Mouse (Mus musculus) Patski (cell line): Measurements from ENCODE around the gene Scube3. TPM values are rescaled to one million over a fixed set of nuclear protein-coding genes. Genes with fewer than 3 reads are reported as not detected.

Experiments used
- ATAC-seq: fragments of 100-300 bp; one replicate; pipeline ENCODE4 v1.8.0; 2021
- CTCF ChIA-PET: fragments of 350-600 bp; sonication (Branson Sonifier 250); formaldehyde crosslinking; loops from one replicate; lab custom pipeline; 2022; ENCODE audit warnings: inconsistent platforms; lab: Charles Lee
- POLR2A ChIA-PET: fragments of 350-600 bp; sonication (Branson Sonifier 250); formaldehyde crosslinking; loops from one replicate; lab custom pipeline; 2022; ENCODE audit warnings: antibody characterized with exemption, inconsistent platforms; lab: Charles Lee
- DNase-seq: peaks from one replicate; pipeline ENCODE4 v3.0.0-alpha.2; 2011; ENCODE audit warnings: low read depth, low spot score
- H3K27me3 ChIP-seq: fragments of 371-371 bp; one replicate; pipeline ENCODE4 v1.5.1; 2021
- CTCF ChIP-seq: fragments of 100-300 bp; IDR thresholded peaks from one replicate; pipeline ENCODE4 v1.5.1; 2021
- in situ Hi-C: fragments of 300-500 bp; cut with MboI; formaldehyde crosslinking; loops from 3 replicates; pipeline ENCODE4 v1.11.1; 2018; ENCODE audit warnings: low pct_unique_long_range_greater_than_20kb, mixed read lengths
- polyA plus RNA-seq: library from polyadenylated mRNA; unstranded; gene quantifications from one replicate; pipeline ENCODE4 v1.2.3, GENCODE M21; 2021

The Scube3 gene
- polyA plus RNA-seq, 1 experiment from 2014 or later = 17.9 TPM

DNA sequence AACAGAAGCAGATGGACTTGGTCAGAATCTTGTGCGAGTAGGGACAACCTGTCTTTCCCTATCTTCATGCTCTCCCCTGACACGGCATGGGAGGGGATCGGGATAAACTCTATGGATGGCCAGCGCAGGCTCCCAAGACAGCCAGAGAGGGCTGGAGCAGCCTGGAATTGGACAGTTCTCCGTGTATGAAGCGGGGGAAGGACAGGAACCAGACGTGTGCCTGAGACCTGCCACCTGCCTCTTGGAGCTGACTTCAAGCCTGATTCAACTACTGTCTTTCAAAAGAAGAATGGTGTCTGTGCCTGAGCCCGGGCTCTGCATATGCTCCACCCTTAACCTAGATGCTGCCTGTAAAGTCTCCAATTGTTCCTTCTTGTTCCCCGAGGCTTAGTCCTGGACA is 30.7 kb downstream of the Scube3 start:
- POLR2A ChIA-PET = interaction anchor here (0.6 kb wide), 1 partner anchor 195 kb away, joined by 3 read pairs; no protein-coding TSS in a partner anchor
- H3K27me3 ChIP-seq = no peaks in the 10 kb centered on the region
- TF ChIP-seq CTCF = no peak
- CTCF ChIA-PET = interaction anchor here (0.8 to 1.7 kb wide), 2 partner anchors 9 to 10 kb away, joined by 3 read pairs; no protein-coding TSS in a partner anchor
- in situ Hi-C loops = no loop called here
- ATAC-seq (no peak), DNase-seq (no peak)

DNA sequence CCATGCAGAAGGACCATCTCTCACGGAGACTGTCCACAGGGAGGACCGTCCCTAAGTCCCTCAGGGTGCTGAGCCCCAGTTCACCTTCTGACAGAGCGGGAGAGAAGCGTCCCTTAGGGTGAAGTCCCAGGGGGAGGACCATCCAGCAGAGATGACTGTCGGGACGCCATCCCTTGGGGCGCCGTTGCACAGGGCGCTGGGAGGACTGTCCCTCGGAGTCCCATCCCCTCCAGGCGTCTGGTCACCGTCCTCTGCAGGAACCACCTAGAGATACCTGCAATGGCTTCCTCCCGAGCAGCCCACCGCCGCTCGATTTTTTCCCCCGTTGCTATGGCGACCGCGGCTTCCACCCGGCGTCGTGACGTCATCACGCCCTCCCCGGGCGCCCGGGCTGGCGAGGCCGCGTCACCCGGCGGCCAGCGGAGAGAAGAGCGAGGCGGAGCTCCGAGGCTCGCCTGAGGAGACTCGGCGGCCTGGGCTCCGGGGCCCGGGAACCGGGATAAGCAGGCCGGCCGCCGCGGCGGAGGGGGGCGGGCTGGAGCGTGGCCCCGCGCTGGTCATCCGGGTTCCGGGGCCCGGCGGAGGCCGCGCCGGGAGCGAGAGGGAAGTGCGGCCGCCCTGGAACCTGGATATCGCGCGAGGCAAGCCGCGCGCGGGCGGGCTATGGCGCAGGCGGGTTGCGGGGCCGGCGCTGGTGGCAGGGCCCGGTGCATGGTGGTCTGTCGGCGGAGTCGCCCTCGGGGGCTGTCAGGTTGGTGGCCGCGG is 35.0 kb downstream of the Scube3 start, which contains the start of gene Zfp523:
Gene Zfp523 (plus strand): TSS at position 355 of the 765 bp plus-strand sequence.
- DNase-seq (no peak), ATAC-seq (peak; percentile 76)
- H3K27me3 ChIP-seq = no peaks in the 10 kb centered on the region
- ChIA-PET POLR2A (no interaction called here), CTCF (no interaction called here)
- no peak for TF ChIP-seq CTCF
- in situ Hi-C loops = no loop called here

DNA sequence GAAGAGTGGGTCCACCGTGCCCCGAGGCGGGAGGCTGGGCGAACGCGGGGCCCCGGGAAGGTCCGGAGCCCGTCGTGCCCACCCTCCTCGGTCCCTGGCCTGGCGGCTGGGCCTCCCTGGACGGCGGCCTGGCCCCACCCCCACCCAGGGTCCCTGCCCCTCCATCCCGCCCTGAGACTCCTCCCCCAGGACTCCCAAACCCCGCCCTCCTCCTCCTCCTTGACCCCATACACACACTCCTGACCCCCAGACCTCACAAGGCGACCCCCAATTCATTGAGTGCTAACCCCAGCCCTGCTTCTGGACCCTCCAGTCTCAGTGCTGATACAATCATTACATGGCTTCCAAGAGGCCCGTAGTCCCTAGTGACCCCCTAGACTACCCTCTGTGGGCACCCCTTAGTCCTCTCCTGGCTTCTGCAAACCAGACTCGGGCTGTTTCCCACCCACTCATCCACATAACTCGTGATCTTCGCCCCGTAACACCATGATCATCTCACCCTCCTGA is 35.7 kb downstream of the Scube3 start:
- in situ Hi-C loops = no loop called here
- ATAC-seq (peak; percentile 20), DNase-seq (no peak)
- TF ChIP-seq CTCF = no peak
- CTCF ChIA-PET = no interaction called here
- no peaks in the 10 kb centered on the region for H3K27me3 ChIP-seq
- POLR2A ChIA-PET = interaction anchor here (0.6 kb wide), 1 partner anchor 33 kb away, joined by 7 read pairs; no protein-coding TSS in a partner anchor

DNA sequence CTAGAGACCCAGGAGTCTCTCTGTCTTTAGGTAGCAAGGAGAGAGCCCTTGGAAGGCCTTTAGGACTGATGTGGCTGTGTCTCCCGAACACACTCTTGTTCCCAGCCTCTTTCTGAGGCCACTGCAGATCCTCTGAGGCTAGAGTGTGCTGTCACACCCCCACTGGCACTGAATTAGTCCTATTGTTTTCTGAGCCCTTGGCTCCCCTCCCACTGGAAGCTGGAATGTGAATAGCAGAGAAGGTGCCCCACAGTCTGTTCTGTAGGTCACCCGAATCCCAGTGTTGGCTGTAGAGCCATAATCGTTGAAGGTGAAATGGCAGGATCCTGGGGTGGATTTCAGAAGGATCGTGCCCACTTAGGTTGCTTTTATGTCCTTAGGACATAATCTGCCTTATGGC is 38.4 kb downstream of the Scube3 start:
- TF ChIP-seq CTCF = no peak
- ChIA-PET POLR2A (interaction anchor here (0.7 kb wide), 1 partner anchor 807 kb away, joined by 3 read pairs; no protein-coding TSS in a partner anchor), CTCF (no interaction called here)
- DNase-seq (no peak), ATAC-seq (no peak)
- no peaks in the 10 kb centered on the region for H3K27me3 ChIP-seq
- in situ Hi-C loops = no loop called here

DNA sequence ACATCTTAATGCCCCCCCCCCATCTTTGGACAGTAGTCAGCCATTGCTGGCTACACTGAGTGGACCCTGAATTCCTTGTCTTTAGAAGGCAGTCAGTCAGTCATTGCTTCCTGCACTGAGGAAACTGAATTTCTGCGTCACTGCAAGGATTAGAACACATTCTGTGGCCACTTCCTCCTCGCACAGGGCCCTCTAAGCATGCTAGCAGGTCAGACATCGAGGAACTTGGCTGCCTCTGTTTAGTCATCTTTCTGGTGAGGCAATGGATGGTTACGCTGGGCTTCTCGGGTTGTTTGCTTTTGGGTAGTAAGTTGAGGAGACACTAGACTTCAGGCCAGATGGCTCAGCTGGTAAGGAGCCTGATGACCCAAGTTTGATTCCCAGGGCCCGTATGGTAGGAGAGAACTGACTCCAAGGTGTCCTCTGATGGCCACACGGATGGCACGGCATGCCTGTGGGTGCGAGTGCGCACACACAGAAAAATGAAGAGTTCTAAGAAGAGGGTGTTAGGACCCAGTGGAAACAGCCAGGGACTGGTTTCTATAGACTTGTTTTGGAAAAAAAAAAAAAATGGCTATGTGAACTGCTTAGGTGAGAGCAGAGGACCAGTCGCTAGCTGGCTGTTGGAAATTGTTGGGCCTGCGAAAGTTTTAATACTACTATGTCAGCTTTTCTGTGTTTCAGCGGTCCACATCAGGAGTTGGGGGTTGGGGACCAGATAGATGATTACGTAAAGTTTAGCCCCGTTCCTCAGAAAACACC is 39.0 kb downstream of the Scube3 start:
- H3K27me3 ChIP-seq = no peaks in the 10 kb centered on the region
- POLR2A ChIA-PET = interaction anchor here (0.7 kb wide), 1 partner anchor 806 kb away, joined by 3 read pairs; no protein-coding TSS in a partner anchor
- CTCF ChIA-PET = no interaction called here
- DNase-seq (no peak), ATAC-seq (no peak)
- no peak for TF ChIP-seq CTCF
- in situ Hi-C loops = no loop called here

DNA sequence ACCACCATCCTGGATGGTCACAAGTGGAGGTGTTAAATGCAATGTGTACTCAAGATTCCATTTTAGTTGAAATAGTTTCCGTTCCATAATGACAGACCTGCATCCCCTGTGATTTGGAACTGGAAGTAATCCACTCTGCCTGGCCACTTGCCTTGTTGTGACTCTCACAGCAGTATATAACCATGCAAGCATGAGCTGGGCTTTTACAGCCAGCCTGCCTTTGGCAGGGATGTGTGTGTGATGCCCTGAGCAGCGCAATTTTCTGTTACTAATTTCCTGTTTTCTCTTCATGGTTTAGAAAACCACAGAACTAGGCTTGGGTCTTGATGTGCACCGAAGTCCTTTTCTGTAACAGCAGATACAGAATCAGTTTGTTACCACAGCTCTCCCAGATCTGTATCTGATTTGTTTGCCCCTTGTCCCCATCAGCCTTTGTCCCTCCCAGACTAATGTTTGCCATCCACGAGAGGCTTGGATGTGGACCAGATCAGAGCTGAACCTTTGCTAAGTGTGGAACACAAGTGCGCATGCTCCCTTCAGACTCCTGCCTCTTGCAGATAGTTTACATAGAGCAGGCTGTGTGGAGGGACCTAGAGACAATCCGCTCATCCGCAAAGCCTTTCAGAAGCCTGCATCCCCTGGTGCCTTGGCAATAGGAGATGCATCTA is 43.2 kb downstream of the Scube3 start:
- no peak for DNase-seq
- in situ Hi-C loops = no loop called here

DNA sequence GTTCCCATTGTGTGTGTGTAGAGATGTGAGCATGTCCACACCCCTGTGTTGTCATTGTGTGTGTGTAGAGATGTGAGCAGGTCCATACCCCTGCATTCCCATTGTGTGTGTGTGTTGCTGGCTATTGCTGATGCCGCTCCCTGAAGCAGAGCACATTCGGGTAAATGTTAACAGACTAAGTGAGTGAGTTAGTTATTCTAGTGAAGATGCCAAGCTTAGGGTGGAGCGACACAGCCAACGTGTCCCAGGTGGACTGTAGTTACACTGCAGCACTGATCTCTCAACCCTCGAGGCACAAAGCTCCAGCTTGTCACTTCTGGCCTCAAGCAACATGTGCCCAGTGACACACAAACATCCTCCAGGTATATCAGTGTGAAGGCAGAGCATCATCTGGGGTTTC is 46.4 kb downstream of the Scube3 start:
- ChIA-PET POLR2A (interaction anchor here (0.9 kb wide), 1 partner anchor 13 kb away, joined by 3 read pairs; no protein-coding TSS in a partner anchor), CTCF (no interaction called here)
- no peak for ATAC-seq
- TF ChIP-seq CTCF = no peak
- no peak for DNase-seq
- in situ Hi-C loops = no loop called here
- no peaks in the 10 kb centered on the region for H3K27me3 ChIP-seq

More for the DNA sequence above, 43.2 kb downstream of the Scube3 start:
- CTCF ChIA-PET = no interaction called here
- POLR2A ChIA-PET = no interaction called here
- TF ChIP-seq CTCF = no peak
- H3K27me3 ChIP-seq = no peaks in the 10 kb centered on the region
- ATAC-seq = no peak

DNA sequence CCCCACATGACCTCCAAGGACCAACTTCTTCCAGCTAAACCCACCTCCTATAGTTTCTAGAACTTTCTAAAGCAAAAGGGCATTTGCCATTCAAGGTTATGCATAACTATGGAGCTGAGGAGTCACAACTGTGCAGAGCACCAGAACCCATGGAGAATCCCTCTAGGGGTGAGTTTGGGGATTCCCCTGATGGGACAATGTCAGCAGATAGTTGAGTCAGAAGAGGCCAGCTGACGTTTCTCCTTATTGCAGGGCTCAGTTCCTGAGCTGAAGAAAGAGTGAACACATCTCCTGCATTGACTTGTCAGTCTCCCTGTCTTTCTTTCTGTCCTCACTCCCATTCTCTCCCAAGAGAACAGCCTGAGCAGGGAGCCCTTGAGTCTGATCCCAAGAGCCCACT is 50.8 kb downstream of the Scube3 start:
- in situ Hi-C loops = no loop called here
- H3K27me3 ChIP-seq = no peaks in the 10 kb centered on the region
- no peak for TF ChIP-seq CTCF
- ChIA-PET CTCF (interaction anchor here (1.2 to 1.8 kb wide), 2 partner anchors 11 to 33 kb away, joined by 3 to 4 read pairs; no protein-coding TSS in a partner anchor), POLR2A (interaction anchor here (0.5 kb wide), 1 partner anchor 332 kb away, joined by 3 read pairs; no protein-coding TSS in a partner anchor)
- DNase-seq (no peak), ATAC-seq (no peak)

DNA sequence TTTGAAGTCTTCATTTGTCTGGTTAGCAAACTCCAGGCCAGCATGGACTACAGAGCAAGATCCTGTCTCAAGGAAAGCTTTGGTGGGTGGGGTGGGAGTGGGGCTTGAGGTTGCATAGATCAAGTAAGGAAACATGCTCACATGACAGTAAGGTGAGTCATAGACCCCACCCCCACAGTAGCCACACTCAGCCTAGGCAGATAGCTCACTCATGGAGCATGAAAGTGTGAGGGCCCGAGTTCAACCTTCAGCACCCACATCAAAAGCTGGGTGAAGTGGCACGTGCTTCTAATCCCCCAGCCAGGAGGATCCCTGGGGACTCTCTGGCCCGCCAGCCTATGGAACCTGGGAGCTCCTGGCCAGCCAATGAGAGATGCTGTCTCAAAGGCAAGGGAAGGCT is 51.6 kb downstream of the Scube3 start:
- ATAC-seq = no peak
- no peaks in the 10 kb centered on the region for H3K27me3 ChIP-seq
- no peak for DNase-seq
- no peak for TF ChIP-seq CTCF
- ChIA-PET POLR2A (no interaction called here), CTCF (interaction anchor here (0.9 to 1.8 kb wide), 2 partner anchors 11 to 14 kb away, joined by 3 to 6 read pairs; partner anchors contain the start of gene Def6)
- in situ Hi-C loops = no loop called here

DNA sequence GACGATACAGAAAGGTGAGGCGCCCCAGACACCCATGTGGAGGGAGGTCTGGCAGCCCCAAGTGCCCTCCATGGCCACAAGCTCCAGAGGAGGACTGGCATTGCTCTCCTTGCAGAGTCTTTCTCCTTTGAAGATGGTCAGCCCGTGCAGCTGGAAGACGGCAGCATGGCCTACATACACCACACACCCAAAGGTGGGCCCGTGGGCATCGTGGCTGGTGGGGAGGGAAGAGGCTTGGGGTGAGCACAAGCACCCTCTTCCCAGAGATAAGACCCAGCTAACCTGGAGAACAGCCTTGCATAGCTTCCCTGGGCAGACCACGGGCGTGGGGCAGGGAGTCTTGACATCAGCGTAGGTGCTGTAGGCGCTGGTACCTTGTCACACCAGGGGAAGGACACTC is 53.1 kb downstream of the Scube3 start:
- no peak for TF ChIP-seq CTCF
- no peak for ATAC-seq
- POLR2A ChIA-PET = no interaction called here

More for the DNA sequence above, 53.1 kb downstream of the Scube3 start:
- no peaks in the 10 kb centered on the region for H3K27me3 ChIP-seq
- in situ Hi-C loops = no loop called here
- DNase-seq = no peak
- CTCF ChIA-PET = interaction anchor here (1.8 kb wide), 1 partner anchor 9 kb away, joined by 6 read pairs; no protein-coding TSS in a partner anchor
